Mouse (Mus musculus) ES-Bruce4 (cell line): ENCODE data around the gene Dcaf7.

Experiments
- CTCF ChIP-seq: IDR thresholded peaks from one replicate; pipeline ENCODE4 v1.8.1; 2011; ENCODE audit warnings: low read depth, low read length
- EP300 ChIP-seq: IDR thresholded peaks from 2 replicates; pipeline ENCODE4 v1.6.1; 2011; ENCODE audit warnings: low read depth, low read length; ENCODE audit not compliant: insufficient read depth
- POLR2A ChIP-seq: IDR thresholded peaks from one replicate; pipeline ENCODE4 v1.8.1; 2011; ENCODE audit warnings: low read length; ENCODE audit not compliant: insufficient read depth

DNA sequence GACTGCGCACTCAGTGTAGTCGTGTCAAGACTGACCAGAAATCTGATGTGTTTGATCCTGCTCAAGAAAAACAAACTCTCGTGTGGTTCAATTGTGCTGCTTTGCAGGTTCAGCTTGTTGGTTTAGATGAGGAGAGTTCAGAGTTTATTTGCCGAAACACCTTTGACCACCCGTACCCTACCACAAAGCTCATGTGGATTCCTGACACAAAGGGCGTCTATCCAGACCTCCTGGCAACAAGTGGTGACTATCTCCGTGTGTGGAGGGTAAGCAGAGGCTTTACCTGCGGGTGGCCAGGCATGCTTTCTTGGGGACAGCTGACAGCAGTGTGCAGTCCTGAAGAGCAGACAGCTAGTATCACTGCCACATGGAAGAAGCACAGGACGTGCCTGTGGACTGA, 9.9 kb downstream of the Dcaf7 start:
- TF ChIP-seq EP300 (no peak), CTCF (no peak), POLR2A (no peak)
